Mouse (Mus musculus) thymus, adult 2 months (tissue): ENCODE measurements around the gene Ttc7b. TPM values are rescaled to one million over a fixed set of nuclear protein-coding genes. Genes with fewer than 3 reads are reported as not detected.
A peak's percentile ranks its signal among the peaks of the same experiment; 100 is the strongest.

ENCODE experiments used
- DNase-seq: peaks from one replicate; pipeline ENCODE4 v3.0.0; 2021
- H3K27ac ChIP-seq: fragments of 200-500 bp; 2 replicates; pipeline ENCODE4 v1.5.1; 2012; ENCODE audit warnings: low read length, control low read depth; ENCODE audit not compliant: control insufficient read depth, insufficient read depth
- H3K27me3 ChIP-seq: fragments of 200-500 bp; 2 replicates; pipeline ENCODE4 v1.6.1; 2012; ENCODE audit warnings: mild to moderate bottlenecking, low read length, moderate library complexity, mixed read lengths; ENCODE audit not compliant: control insufficient read depth, insufficient read depth
- H3K36me3 ChIP-seq: fragments of 200-500 bp; 2 replicates; pipeline ENCODE4 v1.6.1; 2012; ENCODE audit warnings: mild to moderate bottlenecking, low read length, moderate library complexity; ENCODE audit not compliant: control insufficient read depth, insufficient read depth
- H3K4me1 ChIP-seq: fragments of 200-500 bp; replicated peaks from 2 replicates; pipeline ENCODE4 v1.6.1; 2012; ENCODE audit warnings: low read length; ENCODE audit not compliant: control insufficient read depth, insufficient read depth
- H3K4me3 ChIP-seq: fragments of 200-500 bp; 2 replicates; pipeline ENCODE4 v1.5.1; 2012; ENCODE audit warnings: mild to moderate bottlenecking, low read length, control low read depth, moderate library complexity; ENCODE audit not compliant: control insufficient read depth, insufficient read depth
- CTCF ChIP-seq: fragments of 200-500 bp; IDR thresholded peaks from 2 replicates; pipeline ENCODE4 v1.5.1; 2012; ENCODE audit warnings: mild to moderate bottlenecking, control low read depth, low read length, moderate library complexity, borderline replicate concordance; ENCODE audit not compliant: control insufficient read depth, poor library complexity, insufficient read depth; ENCODE audit errors: extremely low read depth
- POLR2A ChIP-seq: fragments of 200-500 bp; IDR thresholded peaks from 2 replicates; pipeline ENCODE4 v1.6.1; 2012; ENCODE audit warnings: mild to moderate bottlenecking, low read length, control low read depth, moderate library complexity; ENCODE audit not compliant: control insufficient read depth, poor library complexity, insufficient read depth; ENCODE audit errors: extremely low read depth
- WGBS: fragments of 180-500 bp; shearing (Covaris S2); methylation state at CpG from one replicate; pipeline ENCODE4 v1.1.7; 2018; 5-methylcytosine and 5-hydroxymethylcytosine counted together
- polyA plus RNA-seq: library from polyadenylated mRNA; depleted of rRNA; stranded (reverse); fragments of >200 nt; gene quantifications from 2 replicates; pipeline ENCODE4 v1.2.3, GENCODE M21; 2012

Ttc7b gene
- polyA plus RNA-seq, 1 experiment: 43.1 TPM

- Histone ChIP-seq H3K27ac (no peak overlapping the region), H3K36me3 (no peaks in the 10 kb centered on the region), H3K4me1 (peaks cover 11% of the 10 kb centered on the region), H3K27me3 (no peaks in the 10 kb centered on the region), H3K4me3 (no peak overlapping the region)
- TF ChIP-seq POLR2A (no peak), CTCF (no peak)
- 94% methylated on average over 6 of the region's 6 CpGs for WGBS
- DNase-seq: no peak
These were observed 91.1 kb downstream of the Ttc7b start for GRCm38 (mm10) chr12:100429414-100430114.

DNA sequence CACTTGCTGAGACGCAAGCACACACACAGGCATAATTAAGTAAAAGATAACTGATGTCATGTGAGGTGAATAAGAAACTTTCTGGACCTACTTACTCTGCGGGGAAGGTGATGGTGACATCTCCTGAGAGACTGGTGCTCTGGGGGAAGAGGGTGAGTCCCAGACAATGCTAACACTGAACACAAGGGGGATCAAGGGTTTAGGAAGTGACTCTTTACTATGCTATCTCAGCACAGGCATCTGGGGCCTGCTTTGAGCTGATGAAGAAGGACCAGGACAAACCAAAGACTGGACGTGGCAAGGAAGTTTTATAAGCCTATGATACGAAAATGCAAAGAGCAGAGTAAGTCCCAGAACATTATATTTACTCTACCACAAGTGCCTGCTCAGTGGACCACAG, 92.4 kb downstream of the Ttc7b start:
- Histone ChIP-seq H3K27me3 (no peaks in the 10 kb centered on the region), H3K36me3 (no peaks in the 10 kb centered on the region), H3K4me1 (peaks cover 11% of the 10 kb centered on the region), H3K4me3 (no peak overlapping the region), H3K27ac (no peak overlapping the region)
- 94% methylated on average over 4 of the region's 4 CpGs for WGBS
- no peak for DNase-seq
- TF ChIP-seq CTCF (no peak), POLR2A (no peak)

- TF ChIP-seq POLR2A (no peak), CTCF (no peak)
- WGBS: 93% methylated on average over 4 of the region's 4 CpGs
- peaks cover 11% of the 10 kb centered on the region for H3K4me1 ChIP-seq
These were observed 94.4 kb downstream of the Ttc7b start for GRCm38 (mm10) chr12:100426212-100426611.

DNA sequence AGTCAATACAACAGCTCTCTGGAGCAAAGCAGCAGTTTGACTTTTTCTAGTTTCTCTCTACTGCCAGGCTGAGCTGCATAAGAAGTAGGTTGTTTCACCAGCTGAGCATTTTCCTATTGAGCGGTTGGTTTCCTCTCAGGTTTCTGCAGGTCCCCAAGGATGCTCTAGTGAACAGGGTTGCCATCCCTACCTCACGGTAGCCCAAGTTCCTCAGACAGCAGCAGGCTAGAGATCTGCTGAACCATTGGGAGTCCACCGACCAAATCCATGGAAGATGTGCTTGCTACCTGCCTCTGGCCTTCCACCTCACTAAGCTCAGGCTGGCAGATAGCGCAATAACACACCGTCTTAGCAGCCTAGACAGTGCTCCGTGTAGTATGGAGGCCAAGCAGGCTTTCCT, 95.6 kb downstream of the Ttc7b start:
- Histone ChIP-seq H3K4me1 (peaks cover 11% of the 10 kb centered on the region), H3K27me3 (no peaks in the 10 kb centered on the region), H3K36me3 (no peaks in the 10 kb centered on the region), H3K4me3 (no peak overlapping the region), H3K27ac (no peak overlapping the region)
- 98% methylated on average over 6 of the region's 6 CpGs for WGBS
- no peak for DNase-seq
- TF ChIP-seq POLR2A (no peak), CTCF (no peak)

More at GRCm38 (mm10) chr12:100426212-100426611, 94.4 kb downstream of the Ttc7b start:
- H3K27ac ChIP-seq: no peak overlapping the region
- no peak overlapping the region for H3K4me3 ChIP-seq
- no peaks in the 10 kb centered on the region for H3K36me3 ChIP-seq
- DNase-seq: no peak
- H3K27me3 ChIP-seq: no peaks in the 10 kb centered on the region

DNA sequence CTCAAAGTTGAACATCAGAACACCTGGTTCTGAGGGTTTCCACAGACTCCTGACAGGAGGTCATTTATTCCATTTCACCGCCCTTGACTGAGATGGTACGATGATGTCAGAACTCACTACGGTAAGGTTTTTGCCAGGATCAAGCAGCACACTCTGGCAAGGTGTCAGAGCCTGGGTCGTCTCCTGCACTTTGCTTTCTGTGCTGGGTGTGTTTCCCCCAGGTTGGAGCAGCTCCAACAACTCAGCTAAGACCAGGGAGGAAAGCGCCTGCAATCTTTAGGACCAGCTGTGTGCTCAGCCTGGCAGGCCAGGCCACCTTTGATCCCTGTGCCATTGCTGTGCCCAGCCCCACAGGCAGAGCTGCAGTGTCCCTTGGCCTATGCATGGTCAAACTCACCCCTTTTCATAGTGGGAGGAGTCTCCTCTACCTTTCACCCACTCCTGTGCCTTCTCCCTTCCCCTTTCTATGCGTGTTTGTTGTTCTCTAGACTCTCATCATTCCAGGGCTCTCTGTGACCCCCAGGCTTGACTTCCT, 98.3 kb downstream of the Ttc7b start:
- DNase-seq: no peak
- H3K4me1 ChIP-seq: peaks cover 11% of the 10 kb centered on the region
- H3K27ac ChIP-seq: no peak overlapping the region
- WGBS: 81% methylated on average over 6 of the region's 6 CpGs
- H3K4me3 ChIP-seq: no peak overlapping the region
- TF ChIP-seq CTCF (no peak), POLR2A (no peak)
- H3K27me3 ChIP-seq: no peaks in the 10 kb centered on the region
- H3K36me3 ChIP-seq: no peaks in the 10 kb centered on the region

GRCm38 (mm10) chr12:100421538-100421937, 99.1 kb downstream of the Ttc7b start:
- H3K27me3 ChIP-seq: no peaks in the 10 kb centered on the region
- no peak overlapping the region for H3K27ac ChIP-seq
- H3K4me3 ChIP-seq: no peak overlapping the region
- 65% methylated on average over 6 of the region's 6 CpGs for WGBS
- H3K4me1 ChIP-seq: peaks cover 11% of the 10 kb centered on the region
- H3K36me3 ChIP-seq: no peaks in the 10 kb centered on the region
- no peak for TF ChIP-seq CTCF
- TF ChIP-seq POLR2A: no peak
- peak; percentile 52 for DNase-seq
